Mouse (Mus musculus) kidney, postnatal 36 days (tissue): ENCODE measurements around the gene Smim24.

Source experiments
- DNase-seq, 2 experiments: peaks; one replicate each; pipeline ENCODE4 v3.0.0; 2021 to 2022; ENCODE audit warnings: mixed read lengths in 2 of 2

Gene Smim24

GRCm38 (mm10) chr10:81423476-81424245, 30.8 kb downstream of the Smim24 start:
- DNase-seq, result peak; percentile 2 to 7

GRCm38 (mm10) chr10:81424246-81425051, 31.6 kb downstream of the Smim24 start:
- peak; percentile 88 to 90 for DNase-seq

- DNase-seq, result peak; percentile 62 to 71
Measured at GRCm38 (mm10) chr10:81425236-81425850, 32.5 kb downstream of the Smim24 start.

- peak; percentile 40 to 62 for DNase-seq
Measured at GRCm38 (mm10) chr10:81426081-81426671, 33.3 kb downstream of the Smim24 start.

GRCm38 (mm10) chr10:81426897-81427296, 34.0 kb downstream of the Smim24 start:
- DNase-seq, result peak; percentile 85 to 89

GRCm38 (mm10) chr10:81427327-81427726, 34.5 kb downstream of the Smim24 start:
- no peak for DNase-seq

GRCm38 (mm10) chr10:81427804-81428506, 35.1 kb downstream of the Smim24 start:
- DNase-seq, result peak in 1 of 2 experiments; percentile 16

- DNase-seq, result no peak
Measured at GRCm38 (mm10) chr10:81428507-81428870, 35.6 kb downstream of the Smim24 start.

- DNase-seq, result peak in 1 of 2 experiments; percentile 8
Measured at GRCm38 (mm10) chr10:81429092-81429491, 36.2 kb downstream of the Smim24 start.

GRCm38 (mm10) chr10:81429605-81430061, 36.8 kb downstream of the Smim24 start:
- peak; percentile 97 for DNase-seq

GRCm38 (mm10) chr10:81430141-81430830, 37.4 kb downstream of the Smim24 start:
- peak; percentile 81 to 91 for DNase-seq

- peak in 1 of 2 experiments; percentile 81 for DNase-seq
Measured at GRCm38 (mm10) chr10:81430831-81431525, 38.1 kb downstream of the Smim24 start.

GRCm38 (mm10) chr10:81431526-81432168, 38.8 kb downstream of the Smim24 start:
- DNase-seq, result peak; percentile 92 to 94

- DNase-seq, result peak in 1 of 2 experiments; percentile 60
Measured at GRCm38 (mm10) chr10:81432169-81432867, 39.5 kb downstream of the Smim24 start.

GRCm38 (mm10) chr10:81432868-81433262, 40.0 kb downstream of the Smim24 start:
- DNase-seq, result peak; percentile 95 to 98

GRCm38 (mm10) chr10:81433541-81434289, 40.9 kb downstream of the Smim24 start:
- DNase-seq, result peak in 1 of 2 experiments; percentile 47

- peak in 1 of 2 experiments; percentile 40 for DNase-seq
Measured at GRCm38 (mm10) chr10:81434361-81435263, 41.8 kb downstream of the Smim24 start.

- peak; percentile 95 to 96 for DNase-seq
Measured at GRCm38 (mm10) chr10:81435436-81435835, 42.6 kb downstream of the Smim24 start.
